Mouse (Mus musculus): ENCODE results near the gene Zscan4f.
"Not testable (repeated sequence)": the region's sequence is repeated elsewhere in the genome, so short reads cannot be mapped to it uniquely, and the experiment has no call there.

Gene Zscan4f

DNA sequence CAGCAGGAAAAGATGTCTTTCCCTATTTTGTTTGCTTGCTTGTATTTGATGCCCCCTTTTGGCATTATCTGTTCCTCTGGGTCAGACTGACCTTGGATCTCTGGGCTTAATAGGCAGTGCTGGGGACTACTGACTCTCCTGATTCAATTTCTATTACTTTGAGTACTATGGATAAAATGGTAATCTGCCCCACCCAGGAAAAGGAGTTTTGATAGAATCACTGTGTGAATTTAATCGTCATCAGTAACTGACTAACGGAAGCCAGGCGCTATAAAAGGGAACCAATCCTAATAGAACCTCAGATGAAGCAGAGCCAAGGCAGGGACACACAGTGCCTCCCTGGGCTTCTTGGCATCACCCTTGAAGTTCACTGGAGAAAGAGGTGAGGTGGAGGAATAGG, at the start of gene Zscan4f:
Gene Zscan4f (plus strand): TSS at position 301 of the 400 bp plus-strand sequence.
- not testable (repeated sequence) for DNase-seq (ENCODE audit: low read depth, low spot score)

DNA sequence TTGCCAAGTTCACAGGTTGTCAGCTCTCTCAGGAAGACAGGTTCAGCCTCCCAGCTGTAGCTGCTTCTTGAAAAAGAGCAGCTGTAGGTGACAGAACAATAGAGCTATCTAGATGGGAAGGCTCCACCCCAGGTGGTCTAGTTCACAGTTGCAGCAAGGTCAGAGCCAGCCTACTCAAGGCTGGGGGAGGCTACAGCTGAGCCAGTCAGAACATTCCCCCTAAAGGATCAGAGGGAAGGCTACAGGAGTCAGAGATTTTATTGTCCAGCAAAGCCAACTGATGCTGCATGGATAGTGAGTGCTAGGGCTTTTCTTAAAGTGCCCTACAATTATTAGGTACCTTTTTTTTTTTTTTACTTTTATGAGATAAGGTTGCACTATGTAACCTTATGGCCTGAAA, 13.1 kb upstream of the Zscan4f start:
- DNase-seq (ENCODE audit: low read depth, low spot score) = not testable (repeated sequence)

Data from brain, embryonic 18.5 days (tissue).